Mouse (Mus musculus): Measurements from ENCODE around the gene Zfp385c.

- TF ChIP-seq CTCF (IDR thresholded peaks at IDR 0.05; ENCODE audit: low read depth, low read length) (no peak), GATA2 (IDR thresholded peaks at IDR 0.05; ENCODE audit: borderline replicate concordance, low read depth, low read length) (no peak), TAL1 (conservative IDR thresholded peaks at IDR 0.05; ENCODE audit: low read depth, low read length) (no peak)
Measured at GRCm38 (mm10) chr11:100684084-100684483, 8.2 kb downstream of the Zfp385c start.

All from G1E (cell line).